Mouse (Mus musculus): ENCODE results near the gene Cpt1a.

- TF ChIP-seq CTCF (IDR thresholded peaks at IDR 0.05; ENCODE audit: borderline replicate concordance, control insufficient read depth, extremely low read depth, insufficient read depth, low read length, poor library complexity) (no peak), POLR2A (IDR thresholded peaks at IDR 0.05; ENCODE audit: control insufficient read depth, extremely low read depth, insufficient read depth, low read length, poor library complexity) (no peak)
These were observed 35.5 kb downstream of the Cpt1a start for GRCm38 (mm10) chr19:3357620-3358019.
